Mouse (Mus musculus) midbrain, embryonic 14.5 days (tissue): Measurements from ENCODE around the gene Gm27027. TPM values are rescaled to one million over a fixed set of nuclear protein-coding genes. Genes with fewer than 3 reads are reported as not detected.

Experiments used
- ATAC-seq: fragments of 200-750 bp; cut with Nextera tagmentation; 2 replicates; pipeline ENCODE4 v1.8.0; 2017; ENCODE audit warnings: moderate number of reproducible peaks, moderate library complexity; ENCODE audit not compliant: low FRiP score, low TSS enrichment
- DNase-seq: peaks from one replicate; pipeline ENCODE4 v3.0.0-alpha.2; 2015
- H3K27ac ChIP-seq: fragments of 300-500 bp; sonication (generic); replicated peaks from 2 replicates; pipeline ENCODE4 v1.5.1; 2014; ENCODE audit warnings: mild to moderate bottlenecking, low read depth, low read length, moderate library complexity
- H3K27me3 ChIP-seq: fragments of 300-500 bp; sonication (generic); 2 replicates; pipeline ENCODE4 v1.6.1; 2014; ENCODE audit warnings: low read length, control low read depth, mixed read lengths; ENCODE audit not compliant: control insufficient read depth, insufficient read depth
- H3K36me3 ChIP-seq: fragments of 300-500 bp; sonication (generic); 2 replicates; pipeline ENCODE4 v1.6.1; 2014; ENCODE audit warnings: low read length, control low read depth; ENCODE audit not compliant: control insufficient read depth, insufficient read depth
- H3K4me1 ChIP-seq: fragments of 300-500 bp; sonication (generic); 2 replicates; pipeline ENCODE4 v1.6.1; 2014; ENCODE audit warnings: mild to moderate bottlenecking, antibody characterized with exemption, low read length, control low read depth; ENCODE audit not compliant: control insufficient read depth, insufficient read depth
- H3K4me2 ChIP-seq: fragments of 300-500 bp; sonication (generic); 2 replicates; pipeline ENCODE4 v1.6.1; 2014; ENCODE audit warnings: mild to moderate bottlenecking, low read length, moderate library complexity
- H3K4me3 ChIP-seq: fragments of 300-500 bp; sonication (generic); replicated peaks from 2 replicates; pipeline ENCODE4 v1.5.1; 2014; ENCODE audit warnings: low read depth, low read length
- H3K9ac ChIP-seq: fragments of 300-500 bp; sonication (generic); replicated peaks from 2 replicates; pipeline ENCODE4 v1.6.1; 2014; ENCODE audit warnings: mild to moderate bottlenecking, low read length, moderate library complexity
- H3K9me3 ChIP-seq: fragments of 300-500 bp; sonication (generic); 2 replicates; pipeline ENCODE4 v1.6.1; 2016; ENCODE audit warnings: low read length, control low read depth, mixed read lengths; ENCODE audit not compliant: control insufficient read depth
- WGBS: fragments of 180-500 bp; shearing (Covaris S2); extraction: QIAGEN DNeasy Blood & Tissue Kit; methylation state at CpG from one replicate; pipeline ENCODE4 v1.1.7; 2014; 5-methylcytosine and 5-hydroxymethylcytosine counted together
- polyA plus RNA-seq: library from polyadenylated mRNA; unstranded; fragments of >200 nt; fragmentation: Nextera tagmentation; extraction: Ambion mirVana; gene quantifications from 2 replicates; pipeline ENCODE4 v1.2.1, GENCODE M21; 2014

Gm27027 gene
- polyA plus RNA-seq, 1 experiment from 2014 or later: not detected

- DNase-seq: no peak
- no peak for ATAC-seq
- H3K9ac ChIP-seq: no peak overlapping the region
- WGBS: 96% methylated on average over 2 of the region's 2 CpGs
- no peak overlapping the region for H3K4me3 ChIP-seq
- no peak overlapping the region for H3K4me2 ChIP-seq
- 0 out of 2 replicates have a peak, but pooled peaks cover 3% of the 10 kb centered on the region for H3K4me1 ChIP-seq
- no peak overlapping the region for H3K27ac ChIP-seq
- peaks cover 67% of the 10 kb centered on the region for H3K36me3 ChIP-seq
- H3K9me3 ChIP-seq: no peaks in the 10 kb centered on the region
- no peaks in the 10 kb centered on the region for H3K27me3 ChIP-seq
These were observed 7.7 kb downstream of the Gm27027 start for GRCm38 (mm10) chr2:93988440-93988839.

- DNase-seq: no peak
- Histone ChIP-seq H3K4me3 (no peak overlapping the region), H3K9me3 (no peaks in the 10 kb centered on the region), H3K27me3 (no peaks in the 10 kb centered on the region), H3K4me1 (no peaks in the 10 kb centered on the region), H3K4me2 (no peak overlapping the region), H3K9ac (no peak overlapping the region), H3K36me3 (peaks cover 70% of the 10 kb centered on the region), H3K27ac (no peak overlapping the region)
- 93% methylated on average over 4 of the region's 4 CpGs for WGBS
- ATAC-seq: no peak
These were observed 13.5 kb downstream of the Gm27027 start for GRCm38 (mm10) chr2:93982457-93983235.

GRCm38 (mm10) chr2:93979249-93980120, 16.7 kb downstream of the Gm27027 start:
- WGBS: 91% methylated on average over 7 of the region's 7 CpGs

GRCm38 (mm10) chr2:93976436-93977252, 19.5 kb downstream of the Gm27027 start:
- H3K36me3 ChIP-seq: peaks cover 31% of the 10 kb centered on the region
- H3K4me2 ChIP-seq: peak overlapping the region; percentile 82
- peak overlapping the region; percentile 36 for H3K4me3 ChIP-seq
- H3K27me3 ChIP-seq: no peaks in the 10 kb centered on the region
- H3K4me1 ChIP-seq: peaks cover 20% of the 10 kb centered on the region
- WGBS: 2% methylated on average over 37 of the region's 37 CpGs
- peak overlapping the region; percentile 70 for H3K27ac ChIP-seq
- DNase-seq: peak; percentile 84
- H3K9ac ChIP-seq: peak overlapping the region; percentile 65
- no peaks in the 10 kb centered on the region for H3K9me3 ChIP-seq
- ATAC-seq: peak; percentile 83

More at GRCm38 (mm10) chr2:93979249-93980120, 16.7 kb downstream of the Gm27027 start:
- ATAC-seq: no peak
- Histone ChIP-seq H3K4me2 (no peak overlapping the region), H3K9ac (no peak overlapping the region), H3K36me3 (peaks cover 53% of the 10 kb centered on the region), H3K4me1 (peaks cover 20% of the 10 kb centered on the region), H3K4me3 (no peak overlapping the region), H3K27me3 (no peaks in the 10 kb centered on the region), H3K27ac (no peak overlapping the region), H3K9me3 (no peaks in the 10 kb centered on the region)
- DNase-seq: no peak

- ATAC-seq (peak; percentile 42), DNase-seq (peak; percentile 7)
- Histone ChIP-seq H3K36me3 (peaks cover 22% of the 10 kb centered on the region), H3K9me3 (no peaks in the 10 kb centered on the region), H3K4me2 (peak overlapping the region; percentile 82), H3K4me1 (peaks cover 20% of the 10 kb centered on the region), H3K9ac (peak overlapping the region; percentile 65), H3K4me3 (peak overlapping the region; percentile 36), H3K27me3 (no peaks in the 10 kb centered on the region), H3K27ac (peak overlapping the region; percentile 70)
- WGBS: 17% methylated on average over 21 of the region's 21 CpGs
These were observed 20.4 kb downstream of the Gm27027 start for GRCm38 (mm10) chr2:93975526-93976435.

GRCm38 (mm10) chr2:93975041-93975440, 21.1 kb downstream of the Gm27027 start:
- no peak overlapping the region for H3K9ac ChIP-seq
- no peaks in the 10 kb centered on the region for H3K27me3 ChIP-seq
- no peak overlapping the region for H3K27ac ChIP-seq
- 51% methylated on average over 7 of the region's 7 CpGs for WGBS
- no peak overlapping the region for H3K4me2 ChIP-seq
- ATAC-seq: no peak
- H3K36me3 ChIP-seq: peaks cover 15% of the 10 kb centered on the region
- no peaks in the 10 kb centered on the region for H3K9me3 ChIP-seq
- no peak overlapping the region for H3K4me3 ChIP-seq
- no peak for DNase-seq
- H3K4me1 ChIP-seq: peaks cover 20% of the 10 kb centered on the region

- Histone ChIP-seq H3K4me2 (no peak overlapping the region), H3K27ac (no peak overlapping the region), H3K27me3 (no peaks in the 10 kb centered on the region), H3K4me1 (peaks cover 14% of the 10 kb centered on the region), H3K9me3 (no peaks in the 10 kb centered on the region), H3K36me3 (no peaks in the 10 kb centered on the region), H3K4me3 (no peak overlapping the region), H3K9ac (no peak overlapping the region)
- 74% methylated on average over 3 of the region's 3 CpGs for WGBS
- no peak for DNase-seq
- ATAC-seq: no peak
These were observed 24.5 kb downstream of the Gm27027 start for GRCm38 (mm10) chr2:93971647-93972046.
